Mouse (Mus musculus): ENCODE data around the gene Spon1. TPM values are rescaled to one million over a fixed set of nuclear protein-coding genes. Genes with fewer than 3 reads are reported as not detected.

The Spon1 gene
- polyA plus RNA-seq, 1 experiment from 2014 or later, result 77.1 TPM

GRCm38 (mm10) chr7:113825498-113826205 is 59.9 kb downstream of the Spon1 start:
- peaks cover 72% of the 10 kb centered on the region for H3K27me3 ChIP-seq (ENCODE audit: insufficient read depth, poor library complexity, severe bottlenecking)
- no peaks in the 10 kb centered on the region for H3K9me3 ChIP-seq
- H3K4me3 ChIP-seq, result no peak overlapping the region
- no peaks in the 10 kb centered on the region for H3K36me3 ChIP-seq
- H3K4me1 ChIP-seq (replicated peaks), result peaks cover 29% of the 10 kb centered on the region
- no peak for DNase-seq (ENCODE audit: low spot score)
- H3K27ac ChIP-seq, result no peak overlapping the region
- 67% methylated on average over 5 of the region's 5 CpGs for WGBS

- Histone ChIP-seq H3K36me3 (no peaks in the 10 kb centered on the region), H3K4me1 (replicated peaks) (peaks cover 29% of the 10 kb centered on the region), H3K9me3 (no peaks in the 10 kb centered on the region), H3K27ac (0 out of 2 replicates have a peak overlapping the region, but pooled peaks have one; percentile 40), H3K4me3 (no peak overlapping the region), H3K27me3 (ENCODE audit: insufficient read depth, poor library complexity, severe bottlenecking) (peaks cover 63% of the 10 kb centered on the region)
- WGBS, result 15% methylated on average over 1 of the region's 1 CpGs
- DNase-seq (ENCODE audit: low spot score), result no peak
Observed at GRCm38 (mm10) chr7:113826510-113826909, 60.7 kb downstream of the Spon1 start.

- DNase-seq (ENCODE audit: low spot score), result no peak
- 37% methylated on average over 2 of the region's 2 CpGs for WGBS
- peak overlapping the region; percentile 40; the same call in 1 of the 2 replicates for H3K27ac ChIP-seq
- H3K27me3 ChIP-seq (ENCODE audit: insufficient read depth, poor library complexity, severe bottlenecking), result peaks cover 57% of the 10 kb centered on the region
- H3K9me3 ChIP-seq, result 0 out of 2 replicates have a peak, but pooled peaks cover under 1% of the 10 kb centered on the region
- no peak overlapping the region for H3K4me3 ChIP-seq
- no peaks in the 10 kb centered on the region for H3K36me3 ChIP-seq
- peaks cover 29% of the 10 kb centered on the region for H3K4me1 ChIP-seq (replicated peaks)
Observed at GRCm38 (mm10) chr7:113828122-113828571, 62.3 kb downstream of the Spon1 start.

- WGBS, result 56% methylated on average over 2 of the region's 2 CpGs
- no peak for DNase-seq (ENCODE audit: low spot score)
- Histone ChIP-seq H3K27me3 (ENCODE audit: insufficient read depth, poor library complexity, severe bottlenecking) (peaks cover 53% of the 10 kb centered on the region), H3K36me3 (no peaks in the 10 kb centered on the region), H3K27ac (no peak overlapping the region), H3K4me3 (no peak overlapping the region), H3K4me1 (replicated peaks) (peaks cover 29% of the 10 kb centered on the region), H3K9me3 (0 out of 2 replicates have a peak, but pooled peaks cover 3% of the 10 kb centered on the region)
Observed at GRCm38 (mm10) chr7:113828576-113828975, 62.8 kb downstream of the Spon1 start.

- Histone ChIP-seq H3K4me1 (replicated peaks) (no peaks in the 10 kb centered on the region), H3K27me3 (ENCODE audit: insufficient read depth, poor library complexity, severe bottlenecking) (no peaks in the 10 kb centered on the region; the same call in 1 of the 2 replicates), H3K9me3 (0 out of 2 replicates have a peak, but pooled peaks cover 3% of the 10 kb centered on the region), H3K4me3 (no peak overlapping the region), H3K36me3 (no peaks in the 10 kb centered on the region), H3K27ac (no peak overlapping the region)
- DNase-seq (ENCODE audit: low spot score), result no peak
- 91% methylated on average over 4 of the region's 4 CpGs for WGBS
Observed at GRCm38 (mm10) chr7:113837151-113837550, 71.4 kb downstream of the Spon1 start.

GRCm38 (mm10) chr7:113839431-113839830 is 73.6 kb downstream of the Spon1 start:
- no peak for DNase-seq (ENCODE audit: low spot score)
- Histone ChIP-seq H3K4me1 (replicated peaks) (no peaks in the 10 kb centered on the region), H3K27ac (no peak overlapping the region), H3K9me3 (no peaks in the 10 kb centered on the region), H3K27me3 (ENCODE audit: insufficient read depth, poor library complexity, severe bottlenecking) (no peaks in the 10 kb centered on the region; the same call in 1 of the 2 replicates), H3K4me3 (no peak overlapping the region), H3K36me3 (no peaks in the 10 kb centered on the region)
- 88% methylated on average over 8 of the region's 8 CpGs for WGBS

GRCm38 (mm10) chr7:113841521-113841920 is 75.7 kb downstream of the Spon1 start:
- Histone ChIP-seq H3K27me3 (ENCODE audit: insufficient read depth, poor library complexity, severe bottlenecking) (no peaks in the 10 kb centered on the region; the same call in 1 of the 2 replicates), H3K9me3 (no peaks in the 10 kb centered on the region), H3K27ac (no peak overlapping the region), H3K36me3 (no peaks in the 10 kb centered on the region), H3K4me1 (replicated peaks) (peaks cover 7% of the 10 kb centered on the region), H3K4me3 (no peak overlapping the region)
- 88% methylated on average over 2 of the region's 2 CpGs for WGBS
- DNase-seq (ENCODE audit: low spot score), result no peak

- H3K36me3 ChIP-seq, result no peaks in the 10 kb centered on the region
- peaks cover 9% of the 10 kb centered on the region for H3K4me1 ChIP-seq (replicated peaks)
- no peak for DNase-seq (ENCODE audit: low spot score)
- no peaks in the 10 kb centered on the region; the same call in 1 of the 2 replicates for H3K27me3 ChIP-seq (ENCODE audit: insufficient read depth, poor library complexity, severe bottlenecking)
- 71% methylated on average over 2 of the region's 2 CpGs for WGBS
- no peaks in the 10 kb centered on the region for H3K9me3 ChIP-seq
- no peak overlapping the region for H3K4me3 ChIP-seq
- no peak overlapping the region for H3K27ac ChIP-seq
Observed at GRCm38 (mm10) chr7:113843150-113843549, 77.4 kb downstream of the Spon1 start.

- Histone ChIP-seq H3K27me3 (ENCODE audit: insufficient read depth, poor library complexity, severe bottlenecking) (no peaks in the 10 kb centered on the region), H3K4me3 (no peak overlapping the region), H3K27ac (no peak overlapping the region), H3K4me1 (replicated peaks) (peaks cover 9% of the 10 kb centered on the region), H3K36me3 (no peaks in the 10 kb centered on the region), H3K9me3 (no peaks in the 10 kb centered on the region)
- 86% methylated on average over 5 of the region's 5 CpGs for WGBS
- DNase-seq (ENCODE audit: low spot score), result no peak
Observed at GRCm38 (mm10) chr7:113845191-113845590, 79.4 kb downstream of the Spon1 start.

- H3K4me1 ChIP-seq (replicated peaks), result peaks cover 9% of the 10 kb centered on the region
- no peaks in the 10 kb centered on the region for H3K36me3 ChIP-seq
- no peak overlapping the region for H3K27ac ChIP-seq
- no peaks in the 10 kb centered on the region for H3K27me3 ChIP-seq (ENCODE audit: insufficient read depth, poor library complexity, severe bottlenecking)
- H3K9me3 ChIP-seq, result no peaks in the 10 kb centered on the region
- no peak overlapping the region for H3K4me3 ChIP-seq
- WGBS, result 64% methylated on average over 3 of the region's 3 CpGs
- DNase-seq (ENCODE audit: low spot score), result no peak
Observed at GRCm38 (mm10) chr7:113846553-113846952, 80.8 kb downstream of the Spon1 start.

GRCm38 (mm10) chr7:113847041-113847819 is 81.4 kb downstream of the Spon1 start:
- H3K36me3 ChIP-seq, result no peaks in the 10 kb centered on the region
- no peak for DNase-seq (ENCODE audit: low spot score)
- WGBS, result 83% methylated on average over 7 of the region's 7 CpGs

GRCm38 (mm10) chr7:113850389-113850788 is 84.6 kb downstream of the Spon1 start:
- H3K4me1 ChIP-seq (replicated peaks), result peaks cover 9% of the 10 kb centered on the region
- no peaks in the 10 kb centered on the region for H3K27me3 ChIP-seq (ENCODE audit: insufficient read depth, poor library complexity, severe bottlenecking)
- no peak overlapping the region for H3K4me3 ChIP-seq
- DNase-seq (ENCODE audit: low spot score), result no peak
- no peak overlapping the region for H3K27ac ChIP-seq
- H3K9me3 ChIP-seq, result no peaks in the 10 kb centered on the region
- 82% methylated on average over 4 of the region's 4 CpGs for WGBS
- no peaks in the 10 kb centered on the region for H3K36me3 ChIP-seq

More at GRCm38 (mm10) chr7:113847041-113847819, 81.4 kb downstream of the Spon1 start:
- Histone ChIP-seq H3K27ac (no peak overlapping the region), H3K4me1 (replicated peaks) (peaks cover 9% of the 10 kb centered on the region), H3K9me3 (no peaks in the 10 kb centered on the region), H3K4me3 (no peak overlapping the region), H3K27me3 (ENCODE audit: insufficient read depth, poor library complexity, severe bottlenecking) (no peaks in the 10 kb centered on the region)

- H3K4me3 ChIP-seq, result no peak overlapping the region
- no peaks in the 10 kb centered on the region for H3K9me3 ChIP-seq
- H3K27me3 ChIP-seq (ENCODE audit: insufficient read depth, poor library complexity, severe bottlenecking), result no peaks in the 10 kb centered on the region
- WGBS, result 85% methylated on average over 4 of the region's 4 CpGs
- no peak for DNase-seq (ENCODE audit: low spot score)
- H3K4me1 ChIP-seq (replicated peaks), result no peaks in the 10 kb centered on the region
- no peak overlapping the region for H3K27ac ChIP-seq
- H3K36me3 ChIP-seq, result no peaks in the 10 kb centered on the region
Observed at GRCm38 (mm10) chr7:113855396-113855795, 89.6 kb downstream of the Spon1 start.

All from hindbrain, embryonic 10.5 days (tissue).